Mouse (Mus musculus) erythroblast, embryonic 14.5 days (primary cell): ENCODE measurements at regions not wholly inside any gene's neighbourhood (a gene's known extent, or its start where the extent isn't known, plus 50 kb on each side); places are given as distances from the start of the nearest gene placed in this dataset.

Source experiments
- H3K27me3 ChIP-seq: 2 replicates; pipeline ENCODE4 v1.6.1; 2012; ENCODE audit warnings: inconsistent platforms; ENCODE audit not compliant: control insufficient read depth
- H3K36me3 ChIP-seq: 2 replicates; pipeline ENCODE4 v1.6.1; 2012; ENCODE audit warnings: mild to moderate bottlenecking, inconsistent platforms; ENCODE audit not compliant: control insufficient read depth
- H3K4me1 ChIP-seq: 2 replicates; pipeline ENCODE4 v1.6.1; 2012; ENCODE audit warnings: inconsistent platforms; ENCODE audit not compliant: control insufficient read depth
- H3K4me3 ChIP-seq: replicated peaks from 2 replicates; pipeline ENCODE3; 2012; ENCODE audit warnings: moderate library complexity, mild to moderate bottlenecking, inconsistent platforms
- H3K9me3 ChIP-seq: 2 replicates; pipeline ENCODE4 v1.6.1; 2012; ENCODE audit warnings: low read length, inconsistent platforms, mixed read lengths; ENCODE audit not compliant: control insufficient read depth
- GATA1 ChIP-seq: IDR thresholded peaks from 2 replicates; pipeline ENCODE4 v1.6.1; 2012; ENCODE audit warnings: low read length, inconsistent platforms, mixed read lengths
- TAL1 ChIP-seq: IDR thresholded peaks from 3 replicates; pipeline ENCODE4 v1.6.1; 2012; ENCODE audit warnings: low read length, inconsistent platforms, mixed read lengths

- no peaks in the 10 kb centered on the region for H3K36me3 ChIP-seq
- TF ChIP-seq GATA1 (no peak), TAL1 (no peak)
- H3K27me3 ChIP-seq, result no peaks in the 10 kb centered on the region
- H3K4me3 ChIP-seq, result no peak overlapping the region
- peaks cover 3% of the 10 kb centered on the region; the same call in 1 of the 2 replicates for H3K9me3 ChIP-seq
- no peaks in the 10 kb centered on the region for H3K4me1 ChIP-seq
Measured at GRCm38 (mm10) chr16:51169294-51169693, 578.3 kb upstream of the Ccdc54 start.

- Histone ChIP-seq H3K36me3 (no peaks in the 10 kb centered on the region), H3K27me3 (no peaks in the 10 kb centered on the region), H3K4me1 (no peaks in the 10 kb centered on the region), H3K4me3 (no peak overlapping the region), H3K9me3 (no peaks in the 10 kb centered on the region)
- TF ChIP-seq GATA1 (no peak), TAL1 (no peak)
Measured at GRCm38 (mm10) chr16:51160768-51161167, 569.8 kb upstream of the Ccdc54 start.

GRCm38 (mm10) chr16:51138575-51138974 is 547.6 kb upstream of the Ccdc54 start:
- Histone ChIP-seq H3K27me3 (no peaks in the 10 kb centered on the region), H3K4me3 (no peak overlapping the region), H3K36me3 (no peaks in the 10 kb centered on the region)

GRCm38 (mm10) chr16:51119835-51120234 is 528.9 kb upstream of the Ccdc54 start:
- peaks cover 2% of the 10 kb centered on the region; the same call in 1 of the 2 replicates for H3K4me1 ChIP-seq
- TF ChIP-seq TAL1 (no peak), GATA1 (no peak)
- no peaks in the 10 kb centered on the region for H3K27me3 ChIP-seq
- H3K4me3 ChIP-seq, result no peak overlapping the region
- H3K36me3 ChIP-seq, result no peaks in the 10 kb centered on the region
- no peaks in the 10 kb centered on the region for H3K9me3 ChIP-seq

More at GRCm38 (mm10) chr16:51138575-51138974, 547.6 kb upstream of the Ccdc54 start:
- H3K4me1 ChIP-seq, result no peaks in the 10 kb centered on the region
- TF ChIP-seq TAL1 (no peak), GATA1 (no peak)
- H3K9me3 ChIP-seq, result peaks cover 9% of the 10 kb centered on the region

GRCm38 (mm10) chr16:51118365-51118764 is 527.4 kb upstream of the Ccdc54 start:
- Histone ChIP-seq H3K27me3 (no peaks in the 10 kb centered on the region), H3K4me3 (no peak overlapping the region), H3K9me3 (no peaks in the 10 kb centered on the region), H3K4me1 (peaks cover 2% of the 10 kb centered on the region; the same call in 1 of the 2 replicates), H3K36me3 (no peaks in the 10 kb centered on the region)
- TF ChIP-seq TAL1 (no peak), GATA1 (no peak)

GRCm38 (mm10) chr16:51117836-51118235 is 526.9 kb upstream of the Ccdc54 start:
- Histone ChIP-seq H3K4me1 (peaks cover 2% of the 10 kb centered on the region; the same call in 1 of the 2 replicates), H3K36me3 (no peaks in the 10 kb centered on the region), H3K4me3 (no peak overlapping the region), H3K9me3 (no peaks in the 10 kb centered on the region), H3K27me3 (no peaks in the 10 kb centered on the region)
- TF ChIP-seq GATA1 (no peak), TAL1 (no peak)

- Histone ChIP-seq H3K27me3 (no peaks in the 10 kb centered on the region), H3K4me3 (no peak overlapping the region), H3K36me3 (no peaks in the 10 kb centered on the region), H3K4me1 (no peaks in the 10 kb centered on the region), H3K9me3 (no peaks in the 10 kb centered on the region)
- TF ChIP-seq GATA1 (no peak), TAL1 (no peak)
Measured at GRCm38 (mm10) chr16:51109864-51110263, 518.9 kb upstream of the Ccdc54 start.

- no peaks in the 10 kb centered on the region for H3K36me3 ChIP-seq
- no peaks in the 10 kb centered on the region for H3K4me1 ChIP-seq
- no peaks in the 10 kb centered on the region for H3K27me3 ChIP-seq
- H3K4me3 ChIP-seq, result no peak overlapping the region
- H3K9me3 ChIP-seq, result no peaks in the 10 kb centered on the region
- TF ChIP-seq TAL1 (no peak), GATA1 (no peak)
Measured at GRCm38 (mm10) chr16:51107421-51107820, 516.5 kb upstream of the Ccdc54 start.

- Histone ChIP-seq H3K9me3 (no peaks in the 10 kb centered on the region), H3K4me1 (no peaks in the 10 kb centered on the region), H3K4me3 (no peak overlapping the region), H3K27me3 (no peaks in the 10 kb centered on the region), H3K36me3 (no peaks in the 10 kb centered on the region)
- TF ChIP-seq GATA1 (no peak), TAL1 (no peak)
Measured at GRCm38 (mm10) chr16:51086556-51086955, 495.6 kb upstream of the Ccdc54 start.

- Histone ChIP-seq H3K4me1 (no peaks in the 10 kb centered on the region), H3K9me3 (no peaks in the 10 kb centered on the region), H3K36me3 (no peaks in the 10 kb centered on the region), H3K4me3 (no peak overlapping the region), H3K27me3 (no peaks in the 10 kb centered on the region)
- TF ChIP-seq GATA1 (no peak), TAL1 (no peak)
Measured at GRCm38 (mm10) chr16:51080146-51080545, 489.2 kb upstream of the Ccdc54 start.
